Mouse (Mus musculus) embryonic facial prominence, embryonic 15.5 days (tissue): ENCODE results near the gene Khk. TPM values are rescaled to one million over a fixed set of nuclear protein-coding genes. Genes with fewer than 3 reads are reported as not detected.

ENCODE experiments used
- ATAC-seq: fragments of 200-750 bp; cut with Nextera tagmentation; 2 replicates; pipeline ENCODE4 v1.8.0; 2017; ENCODE audit warnings: low read depth, moderate TSS enrichment; ENCODE audit not compliant: insufficient number of reproducible peaks, low FRiP score, low TSS enrichment
- H3K27ac ChIP-seq: fragments of 300-500 bp; sonication (generic); replicated peaks from 2 replicates; pipeline ENCODE4 v1.5.1; 2015; ENCODE audit warnings: mild to moderate bottlenecking, inconsistent platforms
- H3K27me3 ChIP-seq: fragments of 300-500 bp; sonication (generic); 2 replicates; pipeline ENCODE4 v1.6.1; 2015; ENCODE audit warnings: inconsistent platforms
- H3K36me3 ChIP-seq: fragments of 300-500 bp; sonication (generic); 2 replicates; pipeline ENCODE4 v1.6.1; 2015; ENCODE audit warnings: mild to moderate bottlenecking, inconsistent platforms
- H3K4me1 ChIP-seq: fragments of 300-500 bp; sonication (generic); 2 replicates; pipeline ENCODE4 v1.6.1; 2015; ENCODE audit warnings: inconsistent platforms
- H3K4me2 ChIP-seq: fragments of 300-500 bp; sonication (generic); replicated peaks from 2 replicates; pipeline ENCODE4 v1.6.1; 2015; ENCODE audit warnings: mild to moderate bottlenecking, inconsistent platforms
- H3K4me3 ChIP-seq: fragments of 300-500 bp; sonication (generic); replicated peaks from 2 replicates; pipeline ENCODE4 v1.5.1; 2015; ENCODE audit warnings: mild to moderate bottlenecking, inconsistent platforms
- H3K9ac ChIP-seq: fragments of 300-500 bp; sonication (generic); 2 replicates; pipeline ENCODE4 v1.6.1; 2015; ENCODE audit warnings: inconsistent platforms
- H3K9me3 ChIP-seq: fragments of 300-500 bp; sonication (generic); replicated peaks from 2 replicates; pipeline ENCODE4 v1.6.1; 2016; ENCODE audit warnings: inconsistent platforms
- WGBS: fragments of 180-500 bp; shearing (Covaris S2); methylation state at CpG from one replicate; pipeline ENCODE4 v1.1.7; 2015; 5-methylcytosine and 5-hydroxymethylcytosine counted together
- polyA plus RNA-seq: library from polyadenylated mRNA; unstranded; fragments of >200 nt; fragmentation: Nextera tagmentation; extraction: Ambion mirVana; gene quantifications from 2 replicates; pipeline ENCODE4 v1.2.1, GENCODE M21; 2015

Gene Khk
- polyA plus RNA-seq, 1 experiment from 2014 or later = 23.8 TPM

DNA sequence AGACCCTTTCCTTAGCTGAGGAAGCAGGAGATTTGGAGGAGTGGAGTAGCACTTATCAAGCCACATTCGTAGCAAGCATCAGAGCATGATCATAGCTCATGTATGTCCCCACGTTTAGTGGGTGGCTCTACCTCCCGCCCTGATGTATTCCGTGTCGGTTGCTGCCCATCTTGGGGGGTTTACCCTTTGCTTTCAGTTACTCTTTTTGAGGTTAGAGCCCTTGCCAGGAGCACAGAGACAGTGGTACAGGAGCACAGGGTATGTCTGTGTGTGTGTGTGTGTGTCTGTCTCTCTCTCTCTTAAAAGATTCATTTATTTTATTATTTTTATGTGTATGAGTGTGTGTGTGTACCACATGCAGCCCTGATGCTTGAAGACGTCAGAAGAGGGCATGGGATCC, 1.9 kb downstream of the Khk start:
- Histone ChIP-seq H3K27me3 (no peaks in the 10 kb centered on the region), H3K9me3 (no peaks in the 10 kb centered on the region), H3K4me2 (no peak overlapping the region), H3K4me1 (peaks cover 49% of the 10 kb centered on the region), H3K36me3 (peaks cover 28% of the 10 kb centered on the region), H3K4me3 (no peak overlapping the region), H3K9ac (no peak overlapping the region), H3K27ac (no peak overlapping the region)
- WGBS = 83% methylated on average over 6 of the region's 6 CpGs
- ATAC-seq = no peak

DNA sequence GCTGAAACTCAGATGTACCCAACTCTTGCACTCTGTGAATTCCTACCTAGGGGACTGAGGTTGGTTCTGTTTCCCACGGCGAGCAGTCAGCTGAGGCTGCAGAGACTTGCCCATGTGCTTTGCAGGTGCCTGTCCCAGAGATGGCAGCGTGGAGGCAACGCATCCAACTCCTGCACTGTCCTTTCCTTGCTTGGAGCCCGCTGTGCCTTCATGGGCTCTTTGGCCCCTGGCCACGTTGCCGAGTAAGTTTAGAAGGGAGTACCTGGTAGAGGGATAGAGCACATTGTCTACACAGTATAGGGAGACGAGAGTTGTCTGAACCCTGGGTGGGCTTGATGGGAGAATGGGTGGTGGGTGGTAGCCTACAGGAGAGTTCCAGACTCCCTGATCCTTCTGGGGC, 3.4 kb downstream of the Khk start:
- H3K4me1 ChIP-seq = peaks cover 37% of the 10 kb centered on the region
- no peak overlapping the region for H3K9ac ChIP-seq
- H3K36me3 ChIP-seq = peaks cover 13% of the 10 kb centered on the region
- H3K27me3 ChIP-seq = no peaks in the 10 kb centered on the region
- H3K27ac ChIP-seq = no peak overlapping the region
- no peaks in the 10 kb centered on the region for H3K9me3 ChIP-seq
- ATAC-seq = no peak
- 71% methylated on average over 8 of the region's 8 CpGs for WGBS
- H3K4me2 ChIP-seq = no peak overlapping the region
- H3K4me3 ChIP-seq = no peak overlapping the region

DNA sequence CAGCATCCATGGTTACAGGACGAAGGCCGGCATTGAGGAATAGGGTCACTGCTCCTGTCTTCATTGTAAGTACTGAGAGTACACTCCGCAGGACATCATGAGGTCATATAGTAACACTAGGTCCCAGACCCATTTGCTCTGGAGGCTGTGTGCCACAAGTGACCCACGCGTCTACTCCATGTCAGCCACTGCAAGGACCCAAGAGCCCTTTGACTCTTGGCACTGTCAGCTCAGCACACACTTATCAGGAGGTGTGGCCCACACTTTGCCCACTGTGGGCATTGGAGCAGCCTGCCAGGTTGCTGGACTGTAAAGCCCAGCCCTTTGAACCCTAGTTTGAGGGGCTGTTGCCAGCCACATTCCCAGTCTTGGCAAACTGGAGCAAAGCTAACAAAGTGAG, 4.0 kb downstream of the Khk start:
- Histone ChIP-seq H3K9me3 (no peaks in the 10 kb centered on the region), H3K36me3 (peaks cover 7% of the 10 kb centered on the region; the same call in 1 of the 2 replicates), H3K4me2 (no peak overlapping the region), H3K27me3 (no peaks in the 10 kb centered on the region), H3K27ac (no peak overlapping the region), H3K4me1 (peaks cover 34% of the 10 kb centered on the region), H3K4me3 (no peak overlapping the region), H3K9ac (no peak overlapping the region)
- WGBS = 89% methylated on average over 5 of the region's 5 CpGs
- no peak for ATAC-seq

DNA sequence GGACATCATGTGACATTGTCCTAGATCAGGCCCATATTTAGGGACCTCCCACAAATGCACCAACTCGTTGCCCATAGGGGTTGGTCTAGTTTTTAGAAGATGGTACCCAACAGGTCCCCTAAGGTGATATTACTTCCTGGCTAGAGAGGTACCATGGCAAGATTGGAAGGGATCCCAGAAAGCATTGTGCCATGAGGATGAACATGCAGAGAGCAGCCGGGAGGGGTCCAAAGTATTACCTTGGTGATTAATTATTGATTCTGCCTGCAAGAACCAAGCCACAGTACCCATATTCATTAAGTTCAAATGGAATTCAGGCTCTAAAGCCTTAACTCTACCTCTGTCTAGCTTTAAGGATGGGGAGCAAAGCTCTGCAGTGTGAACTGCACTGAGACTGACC, 4.8 kb downstream of the Khk start:
- Histone ChIP-seq H3K27me3 (no peaks in the 10 kb centered on the region), H3K4me1 (peaks cover 26% of the 10 kb centered on the region), H3K9me3 (no peaks in the 10 kb centered on the region), H3K4me2 (no peak overlapping the region), H3K9ac (no peak overlapping the region), H3K36me3 (peaks cover 3% of the 10 kb centered on the region; the same call in 1 of the 2 replicates), H3K27ac (no peak overlapping the region), H3K4me3 (no peak overlapping the region)
- ATAC-seq = no peak
- 79% methylated on average over 2 of the region's 2 CpGs for WGBS

DNA sequence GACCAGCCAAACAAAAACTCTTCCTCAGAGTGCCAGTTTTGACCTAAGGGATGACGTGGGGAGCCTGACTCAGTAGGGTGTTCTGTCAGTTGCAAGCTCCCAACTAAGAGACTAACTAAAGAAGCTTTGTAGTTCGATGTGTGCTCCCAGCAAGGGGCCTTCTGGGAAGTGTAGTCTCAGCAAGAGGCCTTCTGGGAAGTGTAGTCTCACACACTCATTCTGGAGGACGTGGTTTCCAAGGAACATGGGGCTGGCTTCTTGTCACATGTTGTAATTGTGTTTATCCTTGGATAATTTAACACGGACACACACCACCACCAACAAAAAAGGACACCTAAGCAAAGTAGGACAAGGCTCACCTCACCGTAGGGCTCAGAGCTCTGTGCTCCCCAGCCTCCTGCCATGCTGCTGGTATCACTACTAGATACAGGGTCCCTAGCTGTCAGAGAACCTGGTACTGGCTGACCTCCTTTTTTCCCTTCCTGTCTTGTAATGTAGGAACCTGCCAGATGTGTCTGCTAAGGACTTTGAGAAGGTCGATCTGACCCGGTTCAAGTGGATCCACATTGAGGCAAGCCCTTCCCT, 6.8 kb downstream of the Khk start:
- no peaks in the 10 kb centered on the region for H3K36me3 ChIP-seq
- 39% methylated on average over 7 of the region's 7 CpGs for WGBS
- H3K4me1 ChIP-seq = peaks cover 7% of the 10 kb centered on the region
- H3K27me3 ChIP-seq = no peaks in the 10 kb centered on the region
- H3K9ac ChIP-seq = no peak overlapping the region
- H3K4me3 ChIP-seq = no peak overlapping the region
- no peak overlapping the region for H3K27ac ChIP-seq
- ATAC-seq = no peak
- no peaks in the 10 kb centered on the region for H3K9me3 ChIP-seq
- H3K4me2 ChIP-seq = 0 out of 2 replicates have a peak overlapping the region, but pooled peaks have one; percentile 21

DNA sequence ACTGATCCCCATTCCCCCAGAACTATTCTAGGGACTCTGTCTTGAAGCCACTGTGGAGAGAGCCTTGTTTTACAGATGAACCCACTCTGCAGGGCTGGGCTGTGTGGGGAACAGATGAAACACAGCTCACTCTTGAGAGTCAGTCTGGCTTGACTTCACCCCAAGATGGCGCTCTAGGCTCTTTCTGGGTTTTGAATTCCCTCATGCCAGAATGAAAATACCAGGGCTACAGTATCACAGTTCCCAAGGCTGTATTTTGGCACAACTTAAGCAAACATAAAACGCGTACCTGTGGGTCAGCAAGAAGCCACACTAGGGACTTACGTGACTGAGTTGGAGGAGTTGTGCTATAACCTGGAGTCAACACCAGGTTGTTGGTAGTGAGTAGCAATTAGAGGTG, 8.9 kb downstream of the Khk start:
- Histone ChIP-seq H3K36me3 (no peaks in the 10 kb centered on the region), H3K9ac (no peak overlapping the region), H3K27ac (0 out of 2 replicates have a peak overlapping the region, but pooled peaks have one; percentile 17), H3K4me2 (no peak overlapping the region), H3K9me3 (no peaks in the 10 kb centered on the region), H3K4me3 (no peak overlapping the region), H3K27me3 (no peaks in the 10 kb centered on the region), H3K4me1 (peaks cover 5% of the 10 kb centered on the region; the same call in 1 of the 2 replicates)
- no peak for ATAC-seq
- 34% methylated on average over 4 of the region's 4 CpGs for WGBS

DNA sequence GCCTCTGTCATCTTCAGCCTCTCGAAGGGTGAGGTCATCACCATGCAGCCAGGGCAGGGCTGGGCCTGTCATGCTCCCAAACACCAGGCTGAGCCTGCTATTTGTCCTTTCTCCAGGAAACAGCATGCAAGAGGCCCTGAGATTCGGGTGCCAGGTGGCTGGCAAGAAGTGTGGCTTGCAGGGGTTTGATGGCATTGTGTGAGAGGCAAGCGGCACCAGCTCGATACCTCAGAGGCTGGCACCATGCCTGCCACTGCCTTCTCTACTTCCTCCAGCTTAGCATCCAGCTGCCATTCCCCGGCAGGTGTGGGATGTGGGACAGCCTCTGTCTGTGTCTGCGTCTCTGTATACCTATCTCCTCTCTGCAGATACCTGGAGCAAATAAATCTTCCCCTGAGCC, 9.6 kb downstream of the Khk start:
- 76% methylated on average over 6 of the region's 6 CpGs for WGBS
- Histone ChIP-seq H3K9ac (no peak overlapping the region), H3K27me3 (no peaks in the 10 kb centered on the region), H3K36me3 (no peaks in the 10 kb centered on the region), H3K27ac (peak overlapping the region; percentile 11; the same call in 1 of the 2 replicates), H3K4me3 (no peak overlapping the region), H3K4me1 (peaks cover 5% of the 10 kb centered on the region; the same call in 1 of the 2 replicates), H3K4me2 (no peak overlapping the region), H3K9me3 (no peaks in the 10 kb centered on the region)
- no peak for ATAC-seq

DNA sequence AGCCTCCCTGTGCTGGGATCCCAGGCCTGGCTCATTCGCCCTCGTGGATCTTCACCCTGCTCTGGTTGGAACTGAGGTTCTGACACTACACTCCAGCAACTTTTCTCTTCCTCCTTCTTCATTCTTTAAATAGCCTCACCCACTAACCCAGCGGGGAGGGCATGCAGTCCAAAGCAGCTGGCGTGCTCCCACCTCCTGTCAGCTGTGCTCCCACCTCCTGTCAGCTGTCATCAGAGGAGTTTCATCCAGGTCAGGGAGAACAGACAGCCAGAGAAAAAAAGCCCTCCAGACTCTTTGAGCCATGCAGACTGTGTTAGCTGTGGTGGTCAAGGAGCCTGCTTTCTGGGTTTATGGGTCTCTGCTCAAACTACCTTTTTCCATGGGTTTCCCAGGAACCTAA, 10.1 kb downstream of the Khk start:
- H3K36me3 ChIP-seq = no peaks in the 10 kb centered on the region
- peaks cover 5% of the 10 kb centered on the region; the same call in 1 of the 2 replicates for H3K4me1 ChIP-seq
- no peak for ATAC-seq
- H3K27ac ChIP-seq = peak overlapping the region; percentile 11
- H3K9ac ChIP-seq = no peak overlapping the region
- no peaks in the 10 kb centered on the region for H3K27me3 ChIP-seq
- 75% methylated on average over 4 of the region's 4 CpGs for WGBS
- H3K4me3 ChIP-seq = no peak overlapping the region
- H3K9me3 ChIP-seq = no peaks in the 10 kb centered on the region
- no peak overlapping the region for H3K4me2 ChIP-seq

DNA sequence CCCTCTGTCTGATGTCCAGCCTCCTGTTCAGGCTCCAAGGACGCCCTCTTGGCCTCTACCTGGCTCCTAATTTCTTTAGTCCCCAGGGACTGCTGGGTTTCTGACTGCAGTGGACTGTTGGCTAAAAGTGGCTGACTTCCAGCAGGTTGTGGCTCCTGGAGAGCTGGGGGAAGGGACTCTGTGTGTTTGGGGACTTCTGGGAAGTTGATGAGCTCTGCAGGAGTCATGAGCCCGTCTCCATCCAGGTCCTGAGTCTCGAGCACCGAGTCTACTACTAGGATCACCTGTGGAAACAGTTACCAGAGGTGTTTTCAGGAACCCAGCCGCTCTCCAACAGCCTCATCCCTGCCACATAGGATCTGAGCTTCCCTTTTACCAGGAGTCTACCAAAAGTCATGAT, 12.5 kb downstream of the Khk start:
- WGBS = 62% methylated on average over 5 of the region's 5 CpGs

DNA sequence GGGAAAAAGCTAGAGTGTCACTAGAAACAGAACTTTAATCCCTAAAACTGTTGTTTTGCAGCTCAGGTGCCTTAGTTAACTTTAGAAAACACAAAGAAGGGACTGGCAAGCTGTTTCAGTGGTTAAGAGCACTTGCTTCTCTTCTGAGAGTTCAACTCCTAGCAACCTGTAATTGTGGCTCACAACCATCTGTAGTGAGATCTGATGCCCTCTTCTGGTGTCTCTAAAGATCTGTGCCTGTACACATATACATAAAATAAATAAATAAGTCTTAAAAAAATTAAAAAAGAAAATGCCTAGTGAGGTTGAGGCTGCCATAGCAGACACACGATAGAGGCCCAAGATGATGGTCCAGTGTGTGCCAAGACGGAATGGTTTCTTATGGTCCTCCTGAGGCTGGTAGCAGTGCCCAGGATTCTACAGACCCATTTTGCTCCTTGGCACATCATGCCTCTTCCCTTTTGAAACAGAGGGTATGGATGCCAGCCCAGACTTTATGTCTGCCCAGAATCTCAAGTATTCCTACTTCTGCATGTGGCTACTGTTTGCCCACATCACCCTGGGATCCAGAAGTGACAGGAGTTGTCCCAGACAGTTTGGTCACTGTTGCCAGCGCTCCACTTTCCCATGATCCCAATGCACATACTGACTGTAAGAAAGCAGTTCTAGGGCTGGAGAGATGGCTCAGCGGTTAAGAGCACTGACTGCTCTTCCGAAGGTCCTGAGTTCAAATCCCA, 13.7 kb downstream of the Khk start:
- 83% methylated on average over 5 of the region's 5 CpGs for WGBS
- Histone ChIP-seq H3K27ac (no peak overlapping the region), H3K4me3 (no peak overlapping the region), H3K4me1 (no peaks in the 10 kb centered on the region), H3K27me3 (no peaks in the 10 kb centered on the region), H3K4me2 (no peak overlapping the region), H3K36me3 (no peaks in the 10 kb centered on the region), H3K9me3 (no peaks in the 10 kb centered on the region), H3K9ac (no peak overlapping the region)
- no peak for ATAC-seq

More for the DNA sequence above, 12.5 kb downstream of the Khk start:
- Histone ChIP-seq H3K36me3 (no peaks in the 10 kb centered on the region), H3K9me3 (no peaks in the 10 kb centered on the region), H3K9ac (no peak overlapping the region), H3K4me2 (no peak overlapping the region), H3K4me1 (no peaks in the 10 kb centered on the region), H3K4me3 (no peak overlapping the region), H3K27ac (no peak overlapping the region), H3K27me3 (no peaks in the 10 kb centered on the region)
- ATAC-seq = no peak

DNA sequence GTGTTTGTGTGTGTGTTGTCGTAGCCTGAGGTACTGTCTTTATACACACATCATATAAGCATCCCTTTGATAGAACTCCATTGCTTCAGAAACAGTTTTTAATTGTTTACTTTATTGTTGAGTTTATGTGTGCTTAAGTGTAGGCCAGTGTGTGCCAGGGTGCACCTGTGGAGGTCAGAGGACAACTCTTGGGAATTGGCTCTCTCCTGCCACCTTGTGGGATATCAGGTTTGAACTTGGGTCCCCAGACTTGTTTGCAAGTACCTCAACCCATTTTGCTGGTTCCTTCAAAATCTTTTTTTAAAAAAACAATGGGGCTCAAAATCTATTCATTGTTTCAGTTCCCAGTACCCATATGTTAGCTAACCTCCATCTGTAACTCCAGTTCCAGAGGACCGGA, 21.8 kb downstream of the Khk start:
- no peak for ATAC-seq
- Histone ChIP-seq H3K4me2 (no peak overlapping the region), H3K27ac (no peak overlapping the region), H3K27me3 (peaks cover 3% of the 10 kb centered on the region; the same call in 1 of the 2 replicates), H3K4me1 (peaks cover 7% of the 10 kb centered on the region), H3K9me3 (no peaks in the 10 kb centered on the region), H3K36me3 (no peaks in the 10 kb centered on the region), H3K4me3 (no peak overlapping the region), H3K9ac (no peak overlapping the region)
- 93% methylated on average over 2 of the region's 2 CpGs for WGBS
